Mouse (Mus musculus): Measurements from ENCODE around the gene Gstp3.

GRCm38 (mm10) chr19:4090446-4090845 is 31.1 kb upstream of the Gstp3 start:
- no peak for TF ChIP-seq CTCF (IDR thresholded peaks at IDR 0.05; ENCODE audit: control insufficient read depth, insufficient read depth, insufficient replicate concordance, low read depth, low read length)
- no peak for TF ChIP-seq POLR2A (IDR thresholded peaks at IDR 0.05; ENCODE audit: control insufficient read depth, low read depth, low read length)

Data from testis, adult 2 months (tissue).